Mouse (Mus musculus) B cell, adult 62 days (primary cell): ENCODE measurements around the gene Bok. TPM values are rescaled to one million over a fixed set of nuclear protein-coding genes. Genes with fewer than 3 reads are reported as not detected.

Source experiments
- total RNA-seq: library from RNA; stranded (reverse); gene quantifications from 4 replicates; pipeline ENCODE4 v1.2.4, GENCODE M21; 2023

The Bok gene
- total RNA-seq = not detected in 4 replicates

GRCm38 (mm10) chr1:93685401-93686244 is at the start of gene Bok:
TSS of gene Bok (plus strand) at chr1:93685660.

GRCm38 (mm10) chr1:93658559-93658958 is 26.9 kb upstream of the Bok start, which contains the start of gene Stk25:
TSS of gene Stk25 (minus strand) at chr1:93658659.

Other genes starting within 250 kb of the Bok start
- 119 to 141 TPM (median 126 TPM) in 4 replicates for gene Hdlbp, start 206.8 kb upstream of the Bok start, total RNA-seq
- gene Farp2, start 173.6 kb upstream of the Bok start, total RNA-seq = 4.2 to 6.3 TPM (median 4.8 TPM) in 4 replicates
- gene Stk25, start 27.0 kb upstream of the Bok start, total RNA-seq = 86.6 to 104 TPM (median 93.5 TPM) in 4 replicates
- gene Atg4b, start 65.8 kb downstream of the Bok start, total RNA-seq = 81.1 to 98.0 TPM (median 95.4 TPM) in 4 replicates
- 19.4 to 22.2 TPM (median 20.6 TPM) in 4 replicates for gene Thap4, start 69.2 kb downstream of the Bok start, total RNA-seq
- gene Dtymk, start 116.3 kb downstream of the Bok start, total RNA-seq = 55.5 to 59.9 TPM (median 56.4 TPM) in 4 replicates
- 35.2 to 44.9 TPM (median 43.0 TPM) in 4 replicates for gene Ing5, start 118.3 kb downstream of the Bok start, total RNA-seq
- gene D2hgdh, start 139.2 kb downstream of the Bok start, total RNA-seq = 31.7 to 44.2 TPM (median 39.9 TPM) in 4 replicates
- gene Gal3st2, start 175.6 kb downstream of the Bok start, total RNA-seq = 0.21 to 0.98 TPM (median 0.89 TPM) in 3 of 4 replicates, not detected in the other
- gene Gal3st2b, start 232.7 kb downstream of the Bok start, total RNA-seq = 0.72 to 1.3 TPM (median 1.0 TPM) in 4 replicates